Mouse (Mus musculus) CH12.LX (cell line): ENCODE data around the gene Wnk2.

ENCODE experiments used
- CTCF ChIP-seq, 2 experiments: IDR thresholded peaks in 1 of 2; conservative IDR thresholded peaks in 1 of 2; 2 replicates each; pipeline ENCODE4 v1.5.1; 2011 to 2012; ENCODE audit warnings: low read depth in 2 of 2, low read length in 2 of 2, improper control_type of control experiment in 1 of 2, inconsistent platforms in 1 of 2, mild to moderate bottlenecking in 1 of 2, moderate library complexity in 1 of 2
- EP300 ChIP-seq: IDR thresholded peaks from 2 replicates; pipeline ENCODE4 v1.6.1; 2011; ENCODE audit warnings: low read length, improper control_type of control experiment
- MAZ ChIP-seq: IDR thresholded peaks from 2 replicates; pipeline ENCODE4 v1.6.1; 2012; ENCODE audit warnings: low read depth, mild to moderate bottlenecking, inconsistent platforms, low read length, improper control_type of control experiment, moderate library complexity
- MXI1 ChIP-seq: IDR thresholded peaks from 2 replicates; pipeline ENCODE4 v1.6.1; 2011; ENCODE audit warnings: mild to moderate bottlenecking, low read depth, low read length, improper control_type of control experiment
- POLR2A ChIP-seq: IDR thresholded peaks from 2 replicates; pipeline ENCODE4 v1.6.1; 2011; ENCODE audit warnings: low read depth, mild to moderate bottlenecking, improper control_type of control experiment, low read length
- SMC3 ChIP-seq: IDR thresholded peaks from 2 replicates; pipeline ENCODE4 v1.6.1; 2011; ENCODE audit warnings: low read depth, low read length, improper control_type of control experiment

DNA sequence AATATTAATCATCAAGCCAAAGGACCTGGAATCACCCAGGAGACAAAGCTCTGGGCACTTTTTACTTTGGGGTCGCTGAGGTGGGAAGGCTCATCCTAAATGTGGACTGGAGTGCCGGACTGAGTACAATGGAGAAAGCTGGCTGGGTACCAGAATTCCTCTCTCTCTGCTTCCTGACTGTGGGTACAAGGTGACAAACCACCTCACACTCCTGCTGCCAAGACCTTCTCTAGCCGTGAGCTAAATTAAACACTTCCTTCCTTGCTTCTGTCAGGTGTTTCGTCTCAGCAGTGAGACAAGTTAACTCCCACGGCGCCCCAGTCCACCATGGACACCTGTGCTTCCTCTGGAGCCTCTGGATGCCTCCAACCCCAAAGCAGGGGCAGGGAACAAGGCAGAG lies 77.8 kb downstream of the Wnk2 start:
- no peak for TF ChIP-seq CTCF (conservative IDR thresholded peaks at IDR 0.05 in 1 of 2, IDR thresholded peaks at IDR 0.05 in 1 of 2; ENCODE audit: low read depth in 2 of 2, low read length in 2 of 2)
- no peak for TF ChIP-seq POLR2A
- TF ChIP-seq MXI1 = no peak
- TF ChIP-seq MAZ = no peak
- TF ChIP-seq SMC3 = no peak
- no peak for TF ChIP-seq EP300
